In the genomic region with DNA sequence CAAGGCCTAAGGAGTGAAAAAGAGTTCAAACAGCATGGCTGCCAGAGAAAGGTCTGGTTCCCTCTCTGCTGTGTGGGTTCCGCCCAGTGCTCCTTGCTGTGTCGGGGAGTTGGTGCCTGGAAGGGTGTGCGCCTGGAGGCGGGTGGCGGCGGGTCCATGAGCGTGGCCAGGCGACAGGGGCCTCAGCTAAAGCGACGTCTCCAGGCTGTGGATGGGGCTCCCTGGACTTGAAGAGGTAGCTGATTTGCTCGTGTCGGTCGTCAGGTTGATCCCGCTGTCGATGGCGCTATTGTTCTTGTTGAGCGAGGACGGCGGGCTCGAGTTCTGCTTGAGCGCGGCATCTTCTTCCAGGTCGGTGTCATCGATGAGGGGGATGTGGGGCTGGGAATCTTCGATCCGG, we compare ENCODE assay signal across 10 mouse cellular contexts. TPM values are rescaled to one million over a fixed set of nuclear protein-coding genes. Genes with fewer than 3 reads are reported as not detected.
DNase-seq lines count a peak whose midpoint lies in the region; ATAC-seq and TF ChIP-seq lines count a peak whose summit lies in the region.
"Had no signal": no experiment of that assay in that cellular context is flagged by ENCODE, and none has a peak within 500 bp of the region (broad histone marks: within the 10 kb centered on the region; RNA-seq: fewer than 3 reads in every experiment).

No protein-coding gene starts in this region.

- H3K27me3 ChIP-seq in midbrain, embryonic 12.5 days: peaks cover 29% of the 10 kb centered on the region
- H3K27me3 ChIP-seq in midbrain, embryonic 14.5 days (ENCODE audit: control insufficient read depth, insufficient read depth, low read length): 0 out of 2 replicates have a peak, but pooled peaks cover 3% of the 10 kb centered on the region
- H3K27me3 ChIP-seq in intestine, embryonic 14.5 days (replicated peaks; ENCODE audit: control insufficient read depth, insufficient read depth, low read length): peaks cover 3% of the 10 kb centered on the region; the same call in 1 of the 2 replicates
- H3K27me3 ChIP-seq in small intestine, adult 2 months (ENCODE audit: control insufficient read depth, insufficient read depth, low read length): peaks cover 28% of the 10 kb centered on the region

- 41% methylated on average over 26 of the region's 26 CpGs for WGBS in midbrain, embryonic 12.5 days
- WGBS in midbrain, embryonic 14.5 days: 40% methylated on average over 26 of the region's 26 CpGs
- 31% methylated on average over 26 of the region's 26 CpGs for WGBS in intestine, embryonic 14.5 days
- WGBS in small intestine, adult 2 months: 18% methylated on average over 26 of the region's 26 CpGs

- H3K4me2 ChIP-seq in midbrain, embryonic 12.5 days (replicated peaks): peak overlapping the region; percentile 9; the same call in 1 of the 2 replicates
- no peak overlapping the region for H3K4me2 ChIP-seq in midbrain, embryonic 14.5 days (ENCODE audit: low read length)
- peak overlapping the region; percentile 1; the same call in 1 of the 2 replicates for H3K4me2 ChIP-seq in intestine, embryonic 14.5 days (ENCODE audit: low read length)

- no peak for TF ChIP-seq POLR2A in small intestine, adult 2 months (IDR thresholded peaks at IDR 0.05; ENCODE audit: low read depth, low read length)

- no peak overlapping the region for H3K9ac ChIP-seq in midbrain, embryonic 12.5 days (replicated peaks)
- no peak overlapping the region for H3K9ac ChIP-seq in midbrain, embryonic 14.5 days (replicated peaks; ENCODE audit: low read length)
- H3K9ac ChIP-seq in intestine, embryonic 14.5 days (ENCODE audit: low read length): no peak overlapping the region

- intact Hi-C loops in gastrocnemius, adult 2 months (cut with DNase I): no loop called here
- intact Hi-C loops in gastrocnemius, postnatal 14 days (cut with DNase I; ENCODE audit: low total_unique reads): no loop called here

- no peaks in the 10 kb centered on the region for H3K4me1 ChIP-seq in midbrain, embryonic 12.5 days
- H3K4me1 ChIP-seq in midbrain, embryonic 14.5 days (ENCODE audit: control insufficient read depth, insufficient read depth, low read length): no peaks in the 10 kb centered on the region
- no peaks in the 10 kb centered on the region for H3K4me1 ChIP-seq in intestine, embryonic 14.5 days (replicated peaks; ENCODE audit: control insufficient read depth, insufficient read depth, low read length)
- H3K4me1 ChIP-seq in small intestine, adult 2 months (ENCODE audit: control insufficient read depth, insufficient read depth, insufficient read length, low read length): no peaks in the 10 kb centered on the region

- no peak overlapping the region for H3K27ac ChIP-seq in gastrocnemius, adult 2 months
- no peak overlapping the region for H3K27ac ChIP-seq in midbrain, embryonic 12.5 days (replicated peaks)
- H3K27ac ChIP-seq in midbrain, embryonic 14.5 days (replicated peaks; ENCODE audit: low read depth, low read length): no peak overlapping the region
- H3K27ac ChIP-seq in intestine, embryonic 14.5 days (ENCODE audit: low read depth): no peak overlapping the region
- H3K27ac ChIP-seq in small intestine, adult 2 months (ENCODE audit: insufficient read depth, low read depth, low read length): no peak overlapping the region

- H3K36me3 ChIP-seq in midbrain, embryonic 12.5 days: no peaks in the 10 kb centered on the region
- H3K36me3 ChIP-seq in midbrain, embryonic 14.5 days (ENCODE audit: control insufficient read depth, insufficient read depth, low read length): peaks cover 5% of the 10 kb centered on the region; the same call in 1 of the 2 replicates
- H3K36me3 ChIP-seq in intestine, embryonic 14.5 days (ENCODE audit: control insufficient read depth, insufficient read depth, low read length): no peaks in the 10 kb centered on the region
- H3K36me3 ChIP-seq in small intestine, adult 2 months (ENCODE audit: control insufficient read depth, insufficient read depth, low read length): no peaks in the 10 kb centered on the region

- H3K9me3 ChIP-seq in midbrain, embryonic 12.5 days: no peaks in the 10 kb centered on the region
- no peaks in the 10 kb centered on the region for H3K9me3 ChIP-seq in midbrain, embryonic 14.5 days (ENCODE audit: control insufficient read depth, low read length)
- H3K9me3 ChIP-seq in intestine, embryonic 14.5 days (ENCODE audit: control insufficient read depth, low read length): no peaks in the 10 kb centered on the region

- no peak for DNase-seq in gastrocnemius, adult 2 months
- no peak for DNase-seq in gastrocnemius, postnatal 4 days (ENCODE audit: low spot score in 2 of 2)
- no peak for DNase-seq in midbrain, embryonic 14.5 days
- no peak for DNase-seq in intestine, embryonic 14.5 days (ENCODE audit: low spot score)
- no peak for DNase-seq in gastrocnemius, postnatal 14 days
- no peak for DNase-seq in urinary bladder, postnatal 36 days (ENCODE audit: low spot score in 2 of 2)

- no peak for ATAC-seq in midbrain, embryonic 12.5 days (ENCODE audit: low FRiP score, low read depth)
- ATAC-seq in midbrain, embryonic 14.5 days (ENCODE audit: low FRiP score, low TSS enrichment): no peak
- ATAC-seq in intestine, embryonic 14.5 days (replicated peaks; ENCODE audit: low FRiP score, low TSS enrichment, low read depth): 0 out of 2 replicates have a peak, but pooled peaks have one; percentile 36

- peak overlapping the region; percentile 29 for H3K4me3 ChIP-seq in gastrocnemius, adult 2 months
- no peak overlapping the region for H3K4me3 ChIP-seq in midbrain, embryonic 12.5 days
- no peak overlapping the region for H3K4me3 ChIP-seq in midbrain, embryonic 14.5 days (replicated peaks; ENCODE audit: low read depth, low read length)
- 0 out of 2 replicates have a peak overlapping the region, but pooled peaks have one; percentile 1 for H3K4me3 ChIP-seq in intestine, embryonic 14.5 days (ENCODE audit: low read depth, low read length)
- peak overlapping the region; percentile 31 for H3K4me3 ChIP-seq in small intestine, adult 2 months (ENCODE audit: low read depth, low read length)

- no peak for TF ChIP-seq CTCF in gastrocnemius, adult 2 months (IDR thresholded peaks at IDR 0.05)
- no peak for TF ChIP-seq CTCF in small intestine, adult 2 months (IDR thresholded peaks at IDR 0.05; ENCODE audit: extremely low read depth, insufficient read length, insufficient replicate concordance, low read depth, low read length)

RNA-seq across cellular contexts. Expression of gene Sec13, which starts 7.8 kb away (rescaled TPM):
- 10 to 100 TPM; 60.0 to 74.1 TPM for total RNA-seq in gastrocnemius, adult 2 months (2021)
- total RNA-seq in gastrocnemius, postnatal 4 days (2021): 100 to 1,000 TPM; 100 to 119 TPM
- 222 and 233 TPM in 2 replicates for polyA plus RNA-seq in midbrain, embryonic 12.5 days (2016; fragmentation: Nextera tagmentation; extraction: Ambion mirVana)
- polyA plus RNA-seq in midbrain, embryonic 14.5 days (2014; fragmentation: Nextera tagmentation; extraction: Ambion mirVana): 205 and 211 TPM in 2 replicates
- 247 and 250 TPM in 2 replicates for polyA plus RNA-seq in intestine, embryonic 14.5 days (2014; fragmentation: Nextera tagmentation; extraction: Ambion mirVana)
- 168 and 249 TPM in 2 replicates for polyA plus RNA-seq in small intestine, adult 2 months (2012; rRNA removed)
- 10 to 100 TPM; 68.9 to 78.7 TPM for total RNA-seq in gastrocnemius, postnatal 14 days (2021)

RNA-seq across cellular contexts. Expression of gene Ghrl, which starts 28.7 kb away (rescaled TPM):
- total RNA-seq in gastrocnemius, adult 2 months (2021): 1 to 10 TPM in 1 of 2 experiments, not detected in 1; 1.0 TPM
- not detected for total RNA-seq in gastrocnemius, postnatal 4 days (2021)
- polyA plus RNA-seq in midbrain, embryonic 12.5 days (2016; fragmentation: Nextera tagmentation; extraction: Ambion mirVana): 0.84 and 0.90 TPM in 2 replicates
- polyA plus RNA-seq in midbrain, embryonic 14.5 days (2014; fragmentation: Nextera tagmentation; extraction: Ambion mirVana): 0.42 and 0.63 TPM in 2 replicates
- polyA plus RNA-seq in intestine, embryonic 14.5 days (2014; fragmentation: Nextera tagmentation; extraction: Ambion mirVana): 2.2 and 19.4 TPM in 2 replicates
- 14.0 and 50.2 TPM in 2 replicates for polyA plus RNA-seq in small intestine, adult 2 months (2012; rRNA removed)
- under 1 TPM in 1 of 2 experiments, not detected in 1; 0.37 TPM for total RNA-seq in gastrocnemius, postnatal 14 days (2021)
- total RNA-seq: left cerebral cortex, postnatal 10 days had no signal
- polyA plus RNA-seq: gonadal fat pad, adult 2 months had no signal

RNA-seq across cellular contexts. Expression of gene Tatdn2, which starts 51.5 kb away (rescaled TPM):
- total RNA-seq in gastrocnemius, adult 2 months (2021): 10 to 100 TPM; 36.4 to 41.1 TPM
- total RNA-seq in gastrocnemius, postnatal 4 days (2021): 10 to 100 TPM; 39.9 to 45.0 TPM
- polyA plus RNA-seq in midbrain, embryonic 12.5 days (2016; fragmentation: Nextera tagmentation; extraction: Ambion mirVana): 0.64 and 0.93 TPM in 2 replicates
- polyA plus RNA-seq in midbrain, embryonic 14.5 days (2014; fragmentation: Nextera tagmentation; extraction: Ambion mirVana): 2.1 and 3.3 TPM in 2 replicates
- polyA plus RNA-seq in intestine, embryonic 14.5 days (2014; fragmentation: Nextera tagmentation; extraction: Ambion mirVana): 0.98 and 1.4 TPM in 2 replicates
- 11.3 and 16.6 TPM in 2 replicates for polyA plus RNA-seq in small intestine, adult 2 months (2012; rRNA removed)
- 10 to 100 TPM; 25.7 to 29.1 TPM for total RNA-seq in gastrocnemius, postnatal 14 days (2021)

Comparison
In these comparisons a context has a peak if more than half of its experiments do, and no peak if none do; other contexts are left out.
1. H3K4me3 ChIP-seq: peak in gastrocnemius, adult 2 months (single experiment), intestine, embryonic 14.5 days (single experiment) and small intestine, adult 2 months (single experiment); none in midbrain, embryonic 12.5 days (single experiment) and midbrain, embryonic 14.5 days (single experiment).